Mouse (Mus musculus) brain, embryonic 14.5 days (tissue): Measurements from ENCODE around the gene Vegfa.

ENCODE experiments used
- CTCF ChIP-seq: fragments of 200-500 bp; IDR thresholded peaks from 2 replicates; pipeline ENCODE4 v1.5.1; 2012; ENCODE audit warnings: inconsistent platforms, mild to moderate bottlenecking, moderate library complexity, borderline replicate concordance; ENCODE audit not compliant: insufficient read depth, insufficient read length; ENCODE audit errors: extremely low read depth
- POLR2A ChIP-seq: fragments of 200-500 bp; IDR thresholded peaks from 2 replicates; pipeline ENCODE4 v1.6.1; 2012; ENCODE audit warnings: mild to moderate bottlenecking, inconsistent platforms, borderline replicate concordance; ENCODE audit not compliant: poor library complexity, insufficient read depth, insufficient read length, severe bottlenecking; ENCODE audit errors: extremely low read depth

DNA sequence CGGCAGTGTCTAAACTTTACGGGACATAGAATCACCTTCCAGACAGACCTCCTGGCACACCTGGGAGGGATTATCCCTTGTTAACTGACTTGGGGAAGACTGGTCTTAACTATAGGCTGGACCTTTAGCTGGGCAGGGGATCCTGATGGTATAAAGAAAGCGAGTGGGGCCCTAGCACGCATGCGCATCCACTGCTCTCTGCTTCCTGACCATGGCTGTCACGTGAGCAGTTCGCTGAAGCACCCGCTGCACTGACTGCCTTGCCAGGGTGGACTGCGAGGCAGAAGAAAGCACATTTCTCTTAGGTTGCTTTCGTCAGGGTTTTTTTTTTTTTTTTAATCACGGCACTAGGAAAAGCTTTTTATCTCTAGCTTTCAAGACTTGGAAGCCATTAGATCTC is 63.8 kb downstream of the Vegfa start:
- TF ChIP-seq CTCF (no peak), POLR2A (no peak)
